Mouse (Mus musculus): ENCODE data around the gene Sema5a.

Gene Sema5a

GRCm38 (mm10) chr15:32637879-32638278 is 393.3 kb downstream of the Sema5a start:
- DNase-seq (ENCODE audit: low spot score in 2 of 2): no peak

DNA sequence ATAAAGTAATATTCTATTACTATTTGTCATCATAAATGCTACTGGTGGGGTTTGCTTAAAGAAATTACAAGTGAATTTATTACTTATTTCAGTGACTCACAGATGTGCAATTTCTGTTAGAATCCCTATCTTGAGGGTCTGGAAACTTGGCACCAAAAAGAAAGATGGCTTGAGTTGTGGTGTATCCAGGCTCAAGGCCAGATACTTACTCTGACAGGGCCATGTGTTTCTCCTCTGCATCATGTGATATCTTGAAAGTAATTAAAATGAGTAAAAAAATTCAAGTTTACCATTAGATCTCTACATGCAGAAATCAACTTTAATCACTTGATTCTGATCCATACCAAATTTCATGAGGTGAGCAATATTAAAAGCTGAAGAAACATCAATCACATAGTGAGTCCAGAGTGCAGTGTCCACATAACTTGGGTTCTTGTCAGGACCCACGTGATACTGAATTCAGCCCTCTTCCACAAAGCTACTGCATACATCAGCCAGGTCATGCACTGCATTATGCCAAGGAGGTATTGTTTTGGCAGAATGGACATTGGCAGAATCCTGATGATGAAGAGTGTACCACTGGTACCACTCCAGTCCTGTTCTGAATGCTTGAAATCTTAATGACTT is 402.6 kb downstream of the Sema5a start:
- no peak for DNase-seq (ENCODE audit: low spot score in 2 of 2)

DNA sequence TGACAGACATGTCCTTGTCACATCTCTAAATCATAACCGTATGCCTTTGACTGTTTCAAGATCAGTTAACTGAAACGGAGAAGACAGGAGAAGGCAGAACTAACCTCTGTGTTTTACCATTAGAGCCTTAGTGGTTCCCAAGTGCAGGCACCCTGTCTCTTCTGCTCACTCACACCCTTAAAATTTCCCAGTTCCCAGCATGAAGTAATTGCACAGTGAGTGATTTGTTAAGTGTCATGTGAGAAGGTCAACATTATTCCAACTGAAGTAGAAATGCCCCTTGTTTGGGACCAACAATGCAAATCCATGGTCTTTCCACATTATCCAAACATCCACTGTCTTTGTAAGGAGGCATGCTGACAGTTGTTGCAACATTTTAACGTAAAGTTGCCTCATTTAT is 409.4 kb downstream of the Sema5a start:
- no peak for DNase-seq (ENCODE audit: low spot score in 2 of 2)

- no peak for DNase-seq (ENCODE audit: low spot score in 2 of 2)
These were observed 411.4 kb downstream of the Sema5a start for GRCm38 (mm10) chr15:32656017-32656416.

DNA sequence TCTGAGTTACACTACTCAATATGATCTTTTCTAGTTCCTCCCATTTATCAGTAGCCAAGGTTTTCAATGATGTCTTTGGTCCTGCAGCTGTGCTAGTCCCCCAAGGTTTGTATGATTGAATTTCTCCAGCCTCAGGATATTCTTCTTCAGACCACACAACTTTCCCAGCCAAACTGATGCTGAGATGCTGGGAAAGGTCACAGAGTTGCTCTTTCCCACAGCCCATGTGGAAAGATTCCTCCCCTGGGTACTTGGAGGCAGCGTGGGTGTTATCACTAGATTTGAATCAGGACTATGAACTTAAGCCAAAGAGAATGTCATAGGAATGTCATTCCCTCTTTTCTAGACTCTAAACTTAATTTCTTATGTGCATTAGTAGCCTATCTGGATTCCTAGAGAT is 431.8 kb downstream of the Sema5a start:
- DNase-seq (ENCODE audit: low spot score in 2 of 2): no peak

DNA sequence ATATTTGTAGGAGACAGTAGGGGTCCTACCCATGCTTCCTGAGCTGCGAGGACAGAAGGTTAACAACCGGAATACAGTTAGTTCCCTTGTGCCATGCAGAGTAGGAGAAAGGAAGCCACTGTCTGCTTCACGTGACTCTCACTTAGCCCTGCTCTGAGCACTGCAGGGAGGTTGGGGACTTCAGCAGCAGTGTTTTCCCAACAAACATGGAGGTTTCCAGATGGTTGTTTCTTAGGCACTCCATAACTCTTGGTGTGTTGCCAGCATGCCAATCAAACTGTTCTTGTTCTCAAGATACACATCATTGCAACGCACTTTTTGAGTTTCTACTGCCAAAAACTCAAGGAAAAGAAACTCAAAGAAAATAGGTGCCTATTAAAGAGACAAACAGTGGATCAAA is 440.5 kb downstream of the Sema5a start:
- DNase-seq (ENCODE audit: low spot score in 2 of 2): no peak

- no peak for DNase-seq (ENCODE audit: low spot score in 2 of 2)
These were observed 446.4 kb downstream of the Sema5a start for GRCm38 (mm10) chr15:32691021-32691420.

DNA sequence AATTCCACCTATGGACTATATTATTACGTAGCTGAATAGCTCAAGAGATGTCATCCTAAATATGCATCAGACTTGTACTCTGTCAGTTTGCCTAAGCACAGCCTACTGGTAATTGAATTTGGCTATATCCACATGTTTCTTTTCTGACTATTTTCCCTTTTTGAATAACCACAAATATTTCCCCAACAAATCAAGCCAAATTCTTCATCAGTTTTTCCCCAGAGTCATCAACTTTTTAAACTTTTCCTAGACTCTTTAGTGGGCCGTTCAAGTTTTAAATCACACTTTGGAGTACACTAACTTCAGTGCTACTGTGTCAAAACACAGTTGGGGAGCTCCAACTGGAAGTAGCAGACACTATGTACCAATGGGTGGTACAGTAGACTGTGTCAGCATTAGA is 448.4 kb downstream of the Sema5a start:
- no peak for DNase-seq (ENCODE audit: low spot score in 2 of 2)

DNA sequence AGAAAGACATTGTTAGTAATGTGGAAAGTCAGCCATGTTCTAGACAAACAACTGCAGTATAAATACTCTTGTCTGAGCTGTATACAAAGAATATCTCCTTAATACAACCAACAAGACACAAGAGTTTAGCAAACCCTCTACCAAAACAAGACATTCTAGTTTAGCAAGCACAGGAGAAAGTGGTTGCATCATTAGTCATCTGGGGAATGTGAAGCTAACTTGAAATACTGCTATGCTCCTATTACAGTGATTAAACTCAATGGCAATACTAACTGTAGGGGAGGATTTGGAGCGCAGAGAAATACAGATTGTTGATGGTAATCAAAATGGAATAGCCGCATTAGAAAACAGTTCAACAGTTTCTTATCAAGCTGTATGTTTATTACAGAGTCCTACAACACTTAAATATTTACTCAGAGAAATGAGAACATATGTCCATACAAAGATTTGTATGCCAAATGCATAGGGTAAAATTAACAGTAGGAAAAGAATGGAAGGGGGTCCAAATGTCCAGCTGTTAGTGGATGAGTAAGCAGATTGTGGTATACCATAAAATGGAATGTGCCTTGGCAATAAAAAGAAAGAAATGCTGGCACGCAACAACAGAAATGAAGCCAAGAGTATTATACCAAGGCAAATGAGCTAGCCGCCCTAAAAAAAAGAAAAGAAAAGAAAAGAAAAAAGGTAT is 472.8 kb downstream of the Sema5a start:
- no peak for DNase-seq (ENCODE audit: low spot score in 2 of 2)

DNA sequence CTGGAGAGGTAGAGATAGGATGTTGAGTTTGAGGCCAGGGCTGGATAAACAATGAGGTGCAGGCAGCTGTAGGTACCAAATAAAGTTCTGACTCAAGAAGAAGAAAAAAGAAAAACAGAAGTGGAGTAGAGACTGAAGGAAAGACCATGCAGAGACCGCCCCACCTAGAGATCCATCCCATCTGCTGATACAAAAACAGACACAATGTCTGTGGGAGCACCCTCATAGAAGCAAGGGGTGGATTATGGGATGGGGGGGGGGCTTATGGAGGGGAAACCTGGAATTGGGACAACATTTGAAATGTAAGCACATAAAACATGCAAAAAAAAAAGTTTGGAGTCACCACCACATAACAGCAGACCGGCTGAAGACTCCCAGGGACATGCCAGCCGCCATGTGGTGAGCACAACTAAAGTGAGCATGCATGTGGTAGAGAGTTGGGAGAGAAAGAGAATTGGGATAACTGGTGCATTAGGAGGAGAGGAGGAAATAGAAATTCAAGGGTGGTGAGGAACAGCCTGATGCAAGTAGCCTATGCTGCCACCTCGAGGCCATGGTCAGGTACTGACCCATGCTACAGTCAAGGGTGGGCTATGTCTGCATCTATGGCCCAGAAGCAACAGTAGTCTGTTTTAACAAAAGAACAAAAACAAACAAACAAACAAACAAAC is 473.8 kb downstream of the Sema5a start:
- peak; percentile 34 to 52 for DNase-seq (ENCODE audit: low spot score in 2 of 2)

DNA sequence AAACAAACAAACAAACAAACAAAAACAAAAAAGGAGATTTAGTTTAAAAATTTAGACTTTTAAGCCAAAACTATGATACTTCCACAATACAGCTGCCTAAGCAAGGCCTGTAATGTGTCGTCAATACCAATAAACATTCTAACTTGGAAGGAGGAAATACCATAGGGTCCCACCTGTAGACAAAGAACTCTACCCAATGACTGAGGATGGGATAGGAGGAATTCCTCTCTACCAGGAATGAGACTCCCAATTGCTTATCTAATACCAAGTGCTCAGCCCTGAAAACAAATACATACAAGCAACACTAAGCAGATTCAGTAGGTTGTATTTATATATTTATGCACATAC is 474.3 kb downstream of the Sema5a start:
- DNase-seq (ENCODE audit: low spot score in 2 of 2): no peak

- peak; percentile 18 to 44 for DNase-seq (ENCODE audit: low spot score in 2 of 2)
These were observed 486.2 kb downstream of the Sema5a start for GRCm38 (mm10) chr15:32730839-32731238.
